Mouse (Mus musculus) hindbrain, embryonic 11.5 days (tissue): Measurements from ENCODE around the gene Acmsd. TPM values are rescaled to one million over a fixed set of nuclear protein-coding genes. Genes with fewer than 3 reads are reported as not detected.

Experiments used
- ATAC-seq: fragments of 200-750 bp; cut with Nextera tagmentation; 2 replicates; pipeline ENCODE4 v1.8.0; 2017; ENCODE audit warnings: mild to moderate bottlenecking, moderate TSS enrichment, moderate library complexity; ENCODE audit not compliant: low FRiP score
- DNase-seq: peaks from one replicate; pipeline ENCODE4 v3.0.0-alpha.2; 2015; ENCODE audit warnings: low spot score
- H3K27ac ChIP-seq: fragments of 300-500 bp; sonication (generic); 2 replicates; pipeline ENCODE4 v1.5.1; 2014; ENCODE audit warnings: mild to moderate bottlenecking, low read depth, low read length
- H3K27me3 ChIP-seq: fragments of 300-500 bp; sonication (generic); 2 replicates; pipeline ENCODE4 v1.6.1; 2014; ENCODE audit warnings: mild to moderate bottlenecking, low read length, moderate library complexity, mixed read lengths; ENCODE audit not compliant: control insufficient read depth, insufficient read depth
- H3K36me3 ChIP-seq: fragments of 300-500 bp; sonication (generic); 2 replicates; pipeline ENCODE4 v1.6.1; 2014; ENCODE audit warnings: mild to moderate bottlenecking, low read length, moderate library complexity, mixed read lengths; ENCODE audit not compliant: control insufficient read depth, insufficient read depth
- H3K4me1 ChIP-seq: fragments of 300-500 bp; sonication (generic); replicated peaks from 2 replicates; pipeline ENCODE4 v1.6.1; 2014; ENCODE audit warnings: low read length, mixed read lengths; ENCODE audit not compliant: control insufficient read depth, insufficient read depth
- H3K4me2 ChIP-seq: fragments of 300-500 bp; sonication (generic); replicated peaks from 2 replicates; pipeline ENCODE4 v1.6.1; 2014; ENCODE audit warnings: mild to moderate bottlenecking, low read depth, low read length
- H3K4me3 ChIP-seq: fragments of 300-500 bp; sonication (generic); 2 replicates; pipeline ENCODE4 v1.5.1; 2014; ENCODE audit warnings: low read depth, low read length
- H3K9ac ChIP-seq: fragments of 300-500 bp; sonication (generic); 2 replicates; pipeline ENCODE4 v1.6.1; 2014; ENCODE audit warnings: low read depth, low read length
- H3K9me3 ChIP-seq: fragments of 300-500 bp; sonication (generic); 2 replicates; pipeline ENCODE4 v1.6.1; 2016; ENCODE audit warnings: low read length; ENCODE audit not compliant: control insufficient read depth
- WGBS: fragments of 180-500 bp; shearing (Covaris S2); extraction: QIAGEN DNeasy Blood & Tissue Kit; methylation state at CpG from one replicate; pipeline ENCODE4 v1.1.7; 2014; 5-methylcytosine and 5-hydroxymethylcytosine counted together
- polyA plus RNA-seq: library from polyadenylated mRNA; unstranded; fragments of >200 nt; fragmentation: Nextera tagmentation; extraction: Ambion mirVana; gene quantifications from 2 replicates; pipeline ENCODE4 v1.2.1, GENCODE M21; 2014

Acmsd gene
- polyA plus RNA-seq, 1 experiment from 2014 or later = 0.37 TPM

- peak overlapping the region; percentile 57 for H3K9ac ChIP-seq
- peak overlapping the region; percentile 74 for H3K4me2 ChIP-seq
- DNase-seq (no peak), ATAC-seq (peak; percentile 51)
- peaks cover 2% of the 10 kb centered on the region; the same call in 1 of the 2 replicates for H3K4me1 ChIP-seq
- 2% methylated on average over 14 of the region's 14 CpGs for WGBS
- H3K9me3 ChIP-seq = no peaks in the 10 kb centered on the region
- H3K4me3 ChIP-seq = peak overlapping the region; percentile 95
- H3K27ac ChIP-seq = peak overlapping the region; percentile 30
- H3K36me3 ChIP-seq = no peaks in the 10 kb centered on the region
- no peaks in the 10 kb centered on the region for H3K27me3 ChIP-seq
Measured at GRCm38 (mm10) chr1:127773198-127773802, 44.1 kb downstream of the Acmsd start.

GRCm38 (mm10) chr1:127773803-127774500 lies 44.7 kb downstream of the Acmsd start, which contains the start of gene Ccnt2:
Ccnt2 (plus strand) TSS chr1:127774164.
- Histone ChIP-seq H3K27ac (peak within 1 kb of the TSS; percentile 91), H3K4me3 (peak within 1 kb of the TSS; percentile 95), H3K9me3 (no peaks in the 10 kb centered on the region), H3K4me2 (peak within 1 kb of the TSS; percentile 80), H3K4me1 (peaks cover 2% of the 10 kb centered on the region; the same call in 1 of the 2 replicates), H3K36me3 (no peaks in the 10 kb centered on the region; the same call in 1 of the 2 replicates), H3K9ac (peak within 1 kb of the TSS; percentile 94), H3K27me3 (no peaks in the 10 kb centered on the region)
- peak; percentile 99 for ATAC-seq
- WGBS = under 1% methylated on average over 58 of the region's 63 CpGs
- peak; percentile 99 for DNase-seq

GRCm38 (mm10) chr1:127774501-127774880 lies 45.3 kb downstream of the Acmsd start:
- WGBS = 0% methylated on average over 31 of the region's 31 CpGs
- Histone ChIP-seq H3K4me1 (peaks cover 2% of the 10 kb centered on the region; the same call in 1 of the 2 replicates), H3K9ac (peak overlapping the region; percentile 94), H3K4me2 (peak overlapping the region; percentile 80), H3K27me3 (no peaks in the 10 kb centered on the region), H3K36me3 (no peaks in the 10 kb centered on the region; the same call in 1 of the 2 replicates), H3K27ac (peak overlapping the region; percentile 91), H3K9me3 (no peaks in the 10 kb centered on the region), H3K4me3 (peak overlapping the region; percentile 95)
- peak; percentile 43 for ATAC-seq
- no peak for DNase-seq

- H3K9ac ChIP-seq = peak overlapping the region; percentile 94
- DNase-seq (no peak), ATAC-seq (no peak)
- no peaks in the 10 kb centered on the region for H3K27me3 ChIP-seq
- H3K4me1 ChIP-seq = peaks cover 2% of the 10 kb centered on the region; the same call in 1 of the 2 replicates
- WGBS = 10% methylated on average over 10 of the region's 10 CpGs
- no peaks in the 10 kb centered on the region; the same call in 1 of the 2 replicates for H3K36me3 ChIP-seq
- no peaks in the 10 kb centered on the region for H3K9me3 ChIP-seq
- H3K27ac ChIP-seq = no peak overlapping the region
- H3K4me2 ChIP-seq = peak overlapping the region; percentile 80
- H3K4me3 ChIP-seq = peak overlapping the region; percentile 95
Measured at GRCm38 (mm10) chr1:127775206-127775720, 46.0 kb downstream of the Acmsd start.

DNA sequence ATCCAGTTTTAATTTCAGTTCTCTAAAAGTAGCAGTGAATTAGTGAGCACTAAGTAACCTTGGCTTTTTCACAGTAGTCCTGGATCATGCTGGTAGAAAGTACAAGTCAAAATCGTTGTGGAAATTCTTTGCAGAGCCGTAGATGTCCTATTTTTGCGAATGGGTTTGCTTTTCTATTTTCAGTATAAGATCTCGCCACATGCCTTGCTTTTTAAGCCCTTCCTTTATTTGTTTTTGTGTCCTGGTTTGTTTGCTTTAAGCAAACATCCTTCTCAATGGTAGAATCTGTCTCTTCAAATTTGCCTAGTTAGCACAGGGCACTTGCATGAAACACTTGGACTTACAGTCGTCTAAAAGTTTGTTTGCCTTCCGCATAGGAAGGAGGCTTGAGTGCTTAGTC lies 47.0 kb downstream of the Acmsd start:
- Histone ChIP-seq H3K36me3 (no peaks in the 10 kb centered on the region; the same call in 1 of the 2 replicates), H3K9me3 (no peaks in the 10 kb centered on the region), H3K27me3 (no peaks in the 10 kb centered on the region), H3K4me1 (peaks cover 2% of the 10 kb centered on the region; the same call in 1 of the 2 replicates), H3K27ac (no peak overlapping the region), H3K4me3 (no peak overlapping the region; the same call in 1 of the 2 replicates), H3K4me2 (peak overlapping the region; percentile 19), H3K9ac (0 out of 2 replicates have a peak overlapping the region, but pooled peaks have one; percentile 19)
- 63% methylated on average over 6 of the region's 6 CpGs for WGBS
- no peak for ATAC-seq
- DNase-seq = no peak

GRCm38 (mm10) chr1:127778611-127779010 lies 49.4 kb downstream of the Acmsd start:
- Histone ChIP-seq H3K9ac (no peak overlapping the region), H3K9me3 (no peaks in the 10 kb centered on the region), H3K4me2 (no peak overlapping the region), H3K4me1 (peaks cover 2% of the 10 kb centered on the region; the same call in 1 of the 2 replicates), H3K27me3 (no peaks in the 10 kb centered on the region), H3K27ac (no peak overlapping the region), H3K4me3 (no peak overlapping the region), H3K36me3 (no peaks in the 10 kb centered on the region; the same call in 1 of the 2 replicates)
- 88% methylated on average over 3 of the region's 3 CpGs for WGBS
- no peak for DNase-seq
- ATAC-seq = no peak

- Histone ChIP-seq H3K4me3 (no peak overlapping the region), H3K4me2 (no peak overlapping the region), H3K9me3 (no peaks in the 10 kb centered on the region), H3K9ac (no peak overlapping the region), H3K36me3 (no peaks in the 10 kb centered on the region; the same call in 1 of the 2 replicates), H3K27me3 (no peaks in the 10 kb centered on the region), H3K27ac (no peak overlapping the region), H3K4me1 (peaks cover 2% of the 10 kb centered on the region; the same call in 1 of the 2 replicates)
- DNase-seq (no peak), ATAC-seq (no peak)
- WGBS = 27% methylated on average over 3 of the region's 3 CpGs
Measured at GRCm38 (mm10) chr1:127780142-127780541, 50.9 kb downstream of the Acmsd start.

- Histone ChIP-seq H3K27me3 (no peaks in the 10 kb centered on the region), H3K27ac (no peak overlapping the region), H3K36me3 (no peaks in the 10 kb centered on the region; the same call in 1 of the 2 replicates), H3K9ac (no peak overlapping the region), H3K4me3 (no peak overlapping the region), H3K4me2 (no peak overlapping the region), H3K9me3 (no peaks in the 10 kb centered on the region), H3K4me1 (no peaks in the 10 kb centered on the region)
- DNase-seq (no peak), ATAC-seq (no peak)
- 77% methylated on average over 2 of the region's 2 CpGs for WGBS
Measured at GRCm38 (mm10) chr1:127780849-127781248, 51.6 kb downstream of the Acmsd start.
